Mouse (Mus musculus): ENCODE measurements around the gene Kcne1. TPM values are rescaled to one million over a fixed set of nuclear protein-coding genes. Genes with fewer than 3 reads are reported as not detected.

Kcne1 gene
- total RNA-seq (2021): not detected in 2 replicates
- long read RNA-seq, experiment 1: 0 reads
- long read RNA-seq, experiment 2: 0 reads

GRCm38 (mm10) chr16:92359229-92359628 lies at the start of gene Kcne1:
Kcne1 (minus strand) TSS chr16:92359468.
- no peak for DNase-seq

- DNase-seq: no peak
Measured at GRCm38 (mm10) chr16:92407883-92408282, 48.6 kb upstream of the Kcne1 start.

- DNase-seq: no peak
Measured at GRCm38 (mm10) chr16:92404141-92404540, 44.9 kb upstream of the Kcne1 start.

GRCm38 (mm10) chr16:92403069-92403468 lies 43.8 kb upstream of the Kcne1 start:
- DNase-seq: no peak

- DNase-seq: no peak
Measured at GRCm38 (mm10) chr16:92402216-92402615, 42.9 kb upstream of the Kcne1 start.

DNA sequence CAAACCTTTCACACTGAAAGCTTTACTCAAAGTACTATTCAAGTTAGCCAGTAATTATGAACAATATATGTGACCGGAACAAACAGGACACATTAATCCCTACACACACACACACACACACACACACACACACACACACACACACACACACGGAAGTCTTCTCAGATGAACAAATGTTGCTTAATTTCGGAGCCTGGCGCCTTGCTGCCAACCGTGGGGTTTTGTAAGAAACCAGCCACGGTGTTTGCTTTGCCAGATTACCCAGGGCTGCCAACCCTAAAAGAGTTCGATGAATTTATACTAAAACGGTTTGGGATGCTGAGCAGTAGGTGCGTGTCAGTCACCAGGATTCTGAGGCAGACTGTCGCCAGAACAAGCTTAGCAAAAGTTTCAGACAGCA lies 41.9 kb upstream of the Kcne1 start:
- DNase-seq: peak; percentile 40

GRCm38 (mm10) chr16:92399490-92400458 lies 40.5 kb upstream of the Kcne1 start:
- peak; percentile 91 for DNase-seq

- DNase-seq: peak; percentile 40
Measured at GRCm38 (mm10) chr16:92398574-92399118, 39.4 kb upstream of the Kcne1 start.

DNA sequence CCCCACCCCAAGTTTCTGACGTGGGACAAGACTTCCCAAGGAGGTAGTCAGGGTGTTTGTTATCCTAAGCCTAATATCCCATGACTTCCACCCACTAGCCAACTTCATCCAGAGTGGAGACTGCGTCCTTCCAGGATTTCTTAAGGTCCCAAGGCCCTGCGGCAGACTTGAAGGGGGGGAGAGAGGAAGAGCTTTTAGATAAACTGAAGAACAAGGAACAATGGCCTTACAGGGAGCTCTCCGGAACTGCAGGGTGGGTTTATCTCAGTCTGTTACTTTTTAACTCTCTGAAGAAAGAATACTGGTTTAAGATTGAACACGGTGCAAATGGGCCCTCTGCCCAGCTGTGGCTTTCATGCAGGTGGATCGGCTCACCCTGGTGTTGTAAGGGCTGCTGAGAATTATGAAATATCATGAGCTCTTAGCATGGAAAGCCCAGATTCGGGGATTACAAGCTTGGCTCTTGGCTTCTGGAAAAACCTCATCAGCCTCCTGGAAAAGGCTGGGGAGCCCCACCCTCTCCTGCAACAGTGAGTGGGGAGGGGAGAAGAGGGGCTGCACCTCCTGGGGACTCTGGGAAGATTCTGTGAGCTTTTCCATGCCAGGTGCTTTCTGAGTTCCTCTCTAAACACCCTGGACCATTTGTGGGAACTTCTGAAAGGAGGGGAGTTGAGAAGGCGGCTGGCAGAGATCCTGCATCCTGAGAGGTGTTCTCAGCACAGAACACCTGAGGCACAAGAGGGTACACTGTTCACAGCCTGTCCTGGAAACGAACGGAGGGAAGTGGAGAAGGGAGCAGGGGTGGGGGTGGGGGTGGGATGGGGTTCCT lies 38.7 kb upstream of the Kcne1 start:
- no peak for DNase-seq

DNA sequence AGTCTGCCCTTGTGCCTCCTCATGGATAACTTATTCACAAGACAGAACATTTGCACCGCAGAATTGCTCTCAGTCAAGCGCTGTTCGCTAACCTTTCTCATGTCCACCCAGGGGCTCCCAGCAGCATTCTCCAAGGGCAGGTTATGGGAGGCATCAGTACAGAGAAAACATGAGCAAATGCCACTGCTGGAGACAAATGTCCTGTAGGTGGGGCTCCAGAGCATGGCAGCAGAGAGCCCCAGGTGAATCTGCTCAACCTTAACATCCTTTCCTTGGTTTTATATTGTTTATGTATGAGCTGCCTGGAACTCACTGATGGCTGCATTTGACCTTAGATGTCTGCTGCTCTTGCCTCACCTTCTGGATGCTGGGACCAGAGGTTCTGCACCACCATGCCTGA lies 34.5 kb upstream of the Kcne1 start:
- no peak for DNase-seq

DNA sequence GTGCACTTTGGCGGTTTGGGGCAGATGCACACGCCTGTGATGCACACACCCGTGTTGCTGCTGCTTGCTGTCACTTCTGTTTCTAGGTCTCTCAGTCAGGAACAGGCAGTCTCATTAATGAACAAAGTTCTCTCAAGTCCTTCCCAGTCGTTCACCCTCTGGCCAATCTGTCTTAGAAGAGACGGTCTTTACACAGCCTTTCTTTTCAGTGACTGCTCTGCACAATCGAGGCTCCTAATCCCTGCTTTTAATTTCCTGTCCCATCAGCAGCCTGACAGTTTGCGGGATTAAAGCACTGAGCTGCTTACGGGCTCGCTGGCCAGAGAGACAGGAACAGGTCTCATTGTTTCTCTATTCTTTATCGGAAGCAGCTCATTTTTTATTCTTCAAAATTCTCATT lies 28.4 kb upstream of the Kcne1 start:
- no peak for DNase-seq

- DNase-seq: peak; percentile 89
Measured at GRCm38 (mm10) chr16:92385062-92385461, 25.8 kb upstream of the Kcne1 start.

GRCm38 (mm10) chr16:92383412-92383811 lies 24.1 kb upstream of the Kcne1 start:
- DNase-seq: no peak

- DNase-seq: no peak
Measured at GRCm38 (mm10) chr16:92382508-92382907, 23.2 kb upstream of the Kcne1 start.

DNA sequence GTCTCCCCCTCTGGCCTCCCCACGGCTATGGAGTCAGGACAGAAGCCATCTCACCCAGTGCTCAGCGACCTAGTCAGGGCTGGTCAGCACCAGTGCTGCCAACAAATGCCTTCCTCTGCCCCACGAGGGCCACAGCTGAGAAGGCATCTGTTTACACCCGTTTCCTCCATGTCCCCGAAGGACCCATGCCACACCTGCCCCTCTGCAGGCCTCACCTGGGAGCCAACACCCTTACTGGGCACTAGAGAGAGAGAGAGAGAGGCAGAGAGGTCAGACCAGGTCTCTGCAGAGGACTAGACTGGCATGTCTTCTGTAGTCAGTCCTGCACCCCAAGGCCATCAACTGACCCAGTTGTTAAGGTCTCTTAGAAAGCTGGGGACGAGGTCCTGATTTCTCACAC lies 21.8 kb upstream of the Kcne1 start:
- no peak for DNase-seq

DNA sequence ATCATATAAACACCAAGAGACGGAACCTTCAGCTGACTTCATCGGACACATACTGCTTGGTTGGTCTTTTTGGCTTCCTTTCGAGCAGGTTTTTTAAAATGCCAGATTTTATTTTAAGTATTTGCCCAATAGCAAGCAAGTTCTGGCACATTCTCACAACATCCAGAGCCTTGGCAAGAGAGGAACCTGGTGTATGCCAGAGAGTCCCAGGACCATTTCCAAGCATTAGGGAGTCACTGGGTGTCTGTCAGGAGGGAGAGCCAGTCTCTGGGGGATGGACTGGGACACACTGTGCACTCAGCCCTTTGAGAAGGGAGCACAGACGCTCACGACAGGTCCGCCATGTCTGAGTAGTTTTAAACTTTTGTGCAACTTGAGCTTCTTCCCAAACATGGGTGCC lies 17.7 kb upstream of the Kcne1 start:
- DNase-seq: peak; percentile 50

DNA sequence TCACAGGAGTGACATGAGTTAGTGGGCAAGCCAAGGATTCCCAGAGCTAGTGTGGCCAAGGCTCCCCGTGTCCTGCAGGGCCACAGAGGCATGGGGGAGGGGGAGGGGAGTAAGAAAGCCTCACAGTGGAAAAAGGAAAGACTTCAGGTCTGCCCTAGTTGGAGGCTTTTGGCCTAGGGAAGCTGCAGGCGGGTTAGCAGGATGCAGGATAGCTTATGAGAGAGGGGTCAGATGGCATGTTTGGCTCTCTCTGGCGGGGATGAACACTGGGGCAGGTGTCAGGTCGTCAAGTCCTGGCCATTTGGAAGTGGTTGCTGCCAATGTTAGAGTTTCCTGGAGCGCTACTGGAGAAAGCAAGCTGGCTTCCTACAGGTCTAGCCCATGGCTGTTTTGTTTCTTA lies 12.4 kb upstream of the Kcne1 start:
- no peak for DNase-seq

DNA sequence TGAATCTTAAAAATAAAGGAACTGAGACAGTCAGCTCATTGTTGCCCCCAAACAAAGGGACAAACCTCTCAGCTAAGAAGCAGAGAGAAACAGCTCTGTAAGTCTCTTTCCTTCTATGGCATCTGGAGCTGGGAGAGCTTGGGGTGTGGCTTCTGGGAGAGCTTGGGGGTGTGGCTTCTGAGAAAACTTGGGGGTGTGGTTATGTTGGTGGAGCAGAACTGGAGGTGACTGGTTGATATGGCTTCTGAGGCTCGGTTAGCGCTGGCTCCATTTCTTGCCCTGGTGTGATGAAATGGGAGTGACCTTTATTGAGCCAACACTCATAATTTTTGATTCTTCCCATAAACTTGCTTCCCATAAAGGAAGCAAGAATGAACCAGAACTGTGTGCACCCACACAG lies 10.0 kb upstream of the Kcne1 start:
- DNase-seq: peak; percentile 36

DNA sequence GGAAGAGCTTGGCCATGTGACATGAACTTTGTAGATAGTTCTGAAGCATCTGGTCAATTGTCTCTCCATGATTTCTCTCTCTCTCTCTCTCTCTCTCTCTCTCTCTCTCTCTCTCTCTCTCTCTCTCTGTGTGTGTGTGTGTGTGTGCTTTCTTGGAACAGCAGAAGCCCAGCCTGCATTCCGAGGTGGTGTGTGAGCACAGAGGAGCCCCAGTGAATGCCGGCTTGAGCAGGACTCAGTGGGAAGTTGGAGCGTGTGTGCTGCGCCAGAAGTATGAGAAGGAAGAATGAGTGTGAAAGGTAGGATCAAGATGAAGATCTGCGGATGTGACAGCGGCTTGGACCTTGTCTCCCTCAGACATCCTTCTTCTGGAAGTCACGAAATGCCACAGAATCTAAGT lies 6.2 kb upstream of the Kcne1 start:
- no peak for DNase-seq

GRCm38 (mm10) chr16:92360711-92361110 lies 1.4 kb upstream of the Kcne1 start:
- DNase-seq: no peak

GRCm38 (mm10) chr16:92358734-92359133 lies 534 bp downstream of the Kcne1 start:
- DNase-seq: no peak

DNA sequence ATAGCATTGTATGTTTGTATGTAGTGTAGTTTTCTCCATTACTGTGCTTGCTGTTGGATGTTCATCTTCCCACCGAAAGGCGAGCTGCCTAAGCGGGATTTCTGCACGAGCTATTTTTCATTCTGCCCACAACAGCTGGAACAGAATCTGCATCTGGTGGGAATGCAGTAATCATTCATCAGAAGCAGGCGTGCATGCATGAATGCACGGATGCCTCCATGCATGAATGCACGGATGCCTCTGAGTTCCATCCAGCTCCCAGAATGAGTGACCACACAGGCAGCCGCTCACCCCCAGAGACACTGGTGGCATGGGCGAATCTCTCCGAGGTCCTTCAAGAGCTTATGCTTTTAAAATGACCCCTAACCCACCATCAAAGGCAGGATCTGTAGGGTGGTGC lies 1.7 kb downstream of the Kcne1 start:
- DNase-seq: no peak

DNA sequence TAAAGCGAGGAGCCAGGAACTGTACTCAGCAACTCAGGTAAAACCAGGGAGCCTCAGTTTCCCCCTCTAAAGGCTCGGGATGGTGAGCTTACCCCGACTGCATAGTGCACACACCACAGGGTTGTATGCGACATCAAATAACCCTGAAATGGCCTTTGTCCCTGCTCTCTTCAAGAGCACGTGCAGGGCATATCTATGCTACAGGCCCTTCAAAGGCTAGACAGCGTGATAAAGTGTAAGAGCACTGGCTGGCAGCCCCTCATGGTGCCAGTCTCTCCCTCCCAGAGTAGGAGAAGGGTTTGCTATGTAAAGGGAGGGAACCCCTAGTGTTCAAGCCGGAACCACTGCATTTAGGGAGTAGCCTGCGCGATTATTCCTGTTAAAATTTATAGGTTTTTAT lies 2.2 kb downstream of the Kcne1 start:
- no peak for DNase-seq

Data from adrenal gland, postnatal 14 days (tissue).